Mouse (Mus musculus): ENCODE measurements around the gene Krt4. TPM values are rescaled to one million over a fixed set of nuclear protein-coding genes. Genes with fewer than 3 reads are reported as not detected.

Gene Krt4
- polyA plus RNA-seq, 1 experiment: not detected

- Histone ChIP-seq H3K9me3 (ENCODE audit: control insufficient read depth, low read length) (no peaks in the 10 kb centered on the region), H3K36me3 (ENCODE audit: control insufficient read depth) (no peaks in the 10 kb centered on the region), H3K4me3 (replicated peaks) (no peak overlapping the region), H3K4me1 (ENCODE audit: control insufficient read depth) (no peaks in the 10 kb centered on the region), H3K27me3 (ENCODE audit: control insufficient read depth) (no peaks in the 10 kb centered on the region)
- TF ChIP-seq GATA1 (IDR thresholded peaks at IDR 0.05; ENCODE audit: low read length): no peak
- no peak for TF ChIP-seq TAL1 (IDR thresholded peaks at IDR 0.05; ENCODE audit: low read length)
These were observed 19.7 kb downstream of the Krt4 start for GRCm38 (mm10) chr15:101904849-101905248.

GRCm38 (mm10) chr15:101902171-101903149 lies 22.1 kb downstream of the Krt4 start:
- Histone ChIP-seq H3K4me3 (replicated peaks) (no peak overlapping the region), H3K4me1 (ENCODE audit: control insufficient read depth) (no peaks in the 10 kb centered on the region), H3K36me3 (ENCODE audit: control insufficient read depth) (no peaks in the 10 kb centered on the region), H3K9me3 (ENCODE audit: control insufficient read depth, low read length) (no peaks in the 10 kb centered on the region), H3K27me3 (ENCODE audit: control insufficient read depth) (no peaks in the 10 kb centered on the region)
- TF ChIP-seq TAL1 (IDR thresholded peaks at IDR 0.05; ENCODE audit: low read length): no peak
- TF ChIP-seq GATA1 (IDR thresholded peaks at IDR 0.05; ENCODE audit: low read length): no peak

GRCm38 (mm10) chr15:101895216-101895615 lies 29.3 kb downstream of the Krt4 start:
- no peaks in the 10 kb centered on the region for H3K27me3 ChIP-seq (ENCODE audit: control insufficient read depth)

GRCm38 (mm10) chr15:101892820-101893219 lies 31.7 kb downstream of the Krt4 start, which contains the start of gene Krt76:
Krt76 (minus strand) TSS chr15:101892920.
- TF ChIP-seq GATA1 (IDR thresholded peaks at IDR 0.05; ENCODE audit: low read length) (no peak), TAL1 (IDR thresholded peaks at IDR 0.05; ENCODE audit: low read length) (no peak)
- Histone ChIP-seq H3K36me3 (ENCODE audit: control insufficient read depth) (no peaks in the 10 kb centered on the region), H3K4me3 (replicated peaks) (no peak within 1 kb of the TSS), H3K27me3 (ENCODE audit: control insufficient read depth) (no peaks in the 10 kb centered on the region), H3K4me1 (ENCODE audit: control insufficient read depth) (no peaks in the 10 kb centered on the region), H3K9me3 (ENCODE audit: control insufficient read depth, low read length) (no peaks in the 10 kb centered on the region)

More at GRCm38 (mm10) chr15:101895216-101895615, 29.3 kb downstream of the Krt4 start:
- no peaks in the 10 kb centered on the region for H3K9me3 ChIP-seq (ENCODE audit: control insufficient read depth, low read length)
- H3K4me3 ChIP-seq (replicated peaks): no peak overlapping the region
- no peak for TF ChIP-seq GATA1 (IDR thresholded peaks at IDR 0.05; ENCODE audit: low read length)
- no peak for TF ChIP-seq TAL1 (IDR thresholded peaks at IDR 0.05; ENCODE audit: low read length)
- no peaks in the 10 kb centered on the region for H3K4me1 ChIP-seq (ENCODE audit: control insufficient read depth)
- H3K36me3 ChIP-seq (ENCODE audit: control insufficient read depth): no peaks in the 10 kb centered on the region

- peaks cover 3% of the 10 kb centered on the region; the same call in 1 of the 2 replicates for H3K27me3 ChIP-seq (ENCODE audit: control insufficient read depth)
- no peaks in the 10 kb centered on the region for H3K9me3 ChIP-seq (ENCODE audit: control insufficient read depth, low read length)
- H3K4me3 ChIP-seq (replicated peaks): no peak overlapping the region
- H3K36me3 ChIP-seq (ENCODE audit: control insufficient read depth): no peaks in the 10 kb centered on the region
- TF ChIP-seq TAL1 (IDR thresholded peaks at IDR 0.05; ENCODE audit: low read length) (no peak), GATA1 (IDR thresholded peaks at IDR 0.05; ENCODE audit: low read length) (no peak)
- no peaks in the 10 kb centered on the region for H3K4me1 ChIP-seq (ENCODE audit: control insufficient read depth)
These were observed 44.8 kb downstream of the Krt4 start for GRCm38 (mm10) chr15:101879776-101880175.

GRCm38 (mm10) chr15:101878041-101878440 lies 46.5 kb downstream of the Krt4 start:
- no peaks in the 10 kb centered on the region for H3K4me1 ChIP-seq (ENCODE audit: control insufficient read depth)
- TF ChIP-seq GATA1 (IDR thresholded peaks at IDR 0.05; ENCODE audit: low read length): no peak
- TF ChIP-seq TAL1 (IDR thresholded peaks at IDR 0.05; ENCODE audit: low read length): no peak
- no peaks in the 10 kb centered on the region for H3K36me3 ChIP-seq (ENCODE audit: control insufficient read depth)
- H3K4me3 ChIP-seq (replicated peaks): no peak overlapping the region
- H3K27me3 ChIP-seq (ENCODE audit: control insufficient read depth): no peaks in the 10 kb centered on the region; the same call in 1 of the 2 replicates
- H3K9me3 ChIP-seq (ENCODE audit: control insufficient read depth, low read length): no peaks in the 10 kb centered on the region

GRCm38 (mm10) chr15:101874383-101874782 lies 50.2 kb downstream of the Krt4 start:
- TF ChIP-seq TAL1 (IDR thresholded peaks at IDR 0.05; ENCODE audit: low read length) (no peak), GATA1 (IDR thresholded peaks at IDR 0.05; ENCODE audit: low read length) (no peak)
- Histone ChIP-seq H3K4me3 (replicated peaks) (no peak overlapping the region), H3K4me1 (ENCODE audit: control insufficient read depth) (no peaks in the 10 kb centered on the region), H3K9me3 (ENCODE audit: control insufficient read depth, low read length) (no peaks in the 10 kb centered on the region), H3K27me3 (ENCODE audit: control insufficient read depth) (peaks cover 1% of the 10 kb centered on the region; the same call in 1 of the 2 replicates), H3K36me3 (ENCODE audit: control insufficient read depth) (no peaks in the 10 kb centered on the region)

- no peaks in the 10 kb centered on the region for H3K36me3 ChIP-seq (ENCODE audit: control insufficient read depth)
- peaks cover 3% of the 10 kb centered on the region; the same call in 1 of the 2 replicates for H3K27me3 ChIP-seq (ENCODE audit: control insufficient read depth)
- no peaks in the 10 kb centered on the region for H3K4me1 ChIP-seq (ENCODE audit: control insufficient read depth)
- no peak overlapping the region for H3K4me3 ChIP-seq (replicated peaks)
- H3K9me3 ChIP-seq (ENCODE audit: control insufficient read depth, low read length): no peaks in the 10 kb centered on the region
- TF ChIP-seq TAL1 (IDR thresholded peaks at IDR 0.05; ENCODE audit: low read length) (no peak), GATA1 (IDR thresholded peaks at IDR 0.05; ENCODE audit: low read length) (no peak)
These were observed 51.3 kb downstream of the Krt4 start for GRCm38 (mm10) chr15:101873231-101873630.

GRCm38 (mm10) chr15:101869431-101869830 lies 55.1 kb downstream of the Krt4 start, which contains the start of gene Krt77:
Krt77 (minus strand) TSS chr15:101869705.
- Histone ChIP-seq H3K4me1 (ENCODE audit: control insufficient read depth) (no peaks in the 10 kb centered on the region), H3K27me3 (ENCODE audit: control insufficient read depth) (peaks cover 3% of the 10 kb centered on the region; the same call in 1 of the 2 replicates), H3K9me3 (ENCODE audit: control insufficient read depth, low read length) (no peaks in the 10 kb centered on the region), H3K4me3 (replicated peaks) (no peak within 1 kb of the TSS), H3K36me3 (ENCODE audit: control insufficient read depth) (no peaks in the 10 kb centered on the region)
- TF ChIP-seq GATA1 (IDR thresholded peaks at IDR 0.05; ENCODE audit: low read length): no peak
- TF ChIP-seq TAL1 (IDR thresholded peaks at IDR 0.05; ENCODE audit: low read length): no peak

Other genes starting within 250 kb of the Krt4 start
- not detected in 2 replicates for gene Krt6b, start 244.4 kb downstream of the Krt4 start, polyA plus RNA-seq (2012)
- gene Krt6a, start 230.4 kb downstream of the Krt4 start, polyA plus RNA-seq (2012): not detected in 2 replicates
- gene Krt5, start 211.8 kb downstream of the Krt4 start, polyA plus RNA-seq (2012): not detected in 2 replicates
- not detected in 2 replicates for gene Krt71, start 181.6 kb downstream of the Krt4 start, polyA plus RNA-seq (2012)
- not detected in 2 replicates for gene Krt72, start 138.3 kb downstream of the Krt4 start, polyA plus RNA-seq (2012)
- not detected in 2 replicates for gene Krt73, start 122.4 kb downstream of the Krt4 start, polyA plus RNA-seq (2012)
- gene Krt2, start 106.6 kb downstream of the Krt4 start, polyA plus RNA-seq (2012): not detected in 2 replicates
- not detected in 2 replicates for gene Krt1, start 73.9 kb downstream of the Krt4 start, polyA plus RNA-seq (2012)
- gene Krt77, start 55.0 kb downstream of the Krt4 start, polyA plus RNA-seq (2012): not detected in 2 replicates
- gene Krt76, start 31.8 kb downstream of the Krt4 start, polyA plus RNA-seq (2012): not detected in 2 replicates
- not detected in 2 replicates for gene Krt79, start 15.6 kb upstream of the Krt4 start, polyA plus RNA-seq (2012)
- 0.01 TPM in 1 of 2 replicates, not detected in the other for gene Krt78, start 29.6 kb upstream of the Krt4 start, polyA plus RNA-seq (2012)
- 0.06 and 0.07 TPM in 2 replicates for gene Krt8, start 79.7 kb upstream of the Krt4 start, polyA plus RNA-seq (2012)
- 0.13 TPM in 1 of 2 replicates, not detected in the other for gene Krt18, start 103.4 kb upstream of the Krt4 start, polyA plus RNA-seq (2012)
- 8.2 and 8.3 TPM in 2 replicates for gene Eif4b, start 149.0 kb upstream of the Krt4 start, polyA plus RNA-seq (2012)
- gene Tns2, start 175.7 kb upstream of the Krt4 start, polyA plus RNA-seq (2012): 0.04 and 0.05 TPM in 2 replicates
- gene Spryd3, start 211.5 kb upstream of the Krt4 start, polyA plus RNA-seq (2012): 1.1 and 1.4 TPM in 2 replicates
- 0.05 TPM in 1 of 2 replicates, not detected in the other for gene Igfbp6, start 219.6 kb upstream of the Krt4 start, polyA plus RNA-seq (2012)
- gene Soat2, start 225.8 kb upstream of the Krt4 start, polyA plus RNA-seq (2012): 0.12 and 0.18 TPM in 2 replicates

Data from erythroblast, embryonic 14.5 days (primary cell).